Comparison of ENCODE assay signal across 11 mouse cellular contexts in genomic region chr8:126482348-126482720, GRCm38 (mm10).
"Had no signal": no experiment of that assay in that cellular context is flagged by ENCODE, and none has a peak within 500 bp of the region (broad histone marks: within the 10 kb centered on the region; RNA-seq: fewer than 3 reads in every experiment).

No protein-coding gene starts in this region.

- H3K4me3 ChIP-seq: gastrocnemius, adult 2 months; heart, adult 2 months; hindbrain, embryonic 10.5 days; hindbrain, embryonic 12.5 days; layer of hippocampus, adult 2 months; left cerebral cortex, adult 2 months; liver, embryonic 13.5 days; liver, embryonic 15.5 days had no signal

- H3K27ac ChIP-seq: gastrocnemius, adult 2 months; heart, adult 2 months; hindbrain, embryonic 12.5 days; hindbrain, embryonic 14.5 days; layer of hippocampus, adult 2 months; left cerebral cortex, adult 2 months; liver, embryonic 13.5 days; liver, embryonic 15.5 days had no signal

- H3K4me2 ChIP-seq: heart, embryonic 11.5 days; hindbrain, embryonic 12.5 days; hindbrain, embryonic 14.5 days; liver, embryonic 11.5 days; liver, embryonic 13.5 days; liver, embryonic 15.5 days had no signal

- H3K9ac ChIP-seq: hindbrain, embryonic 12.5 days; hindbrain, embryonic 14.5 days; liver, embryonic 13.5 days; liver, embryonic 15.5 days had no signal

- H3K4me1 ChIP-seq: hindbrain, embryonic 10.5 days; hindbrain, embryonic 12.5 days had no signal

- H3K9me3 ChIP-seq: hindbrain, embryonic 10.5 days; hindbrain, embryonic 12.5 days; liver, embryonic 13.5 days; liver, embryonic 15.5 days had no signal

- H3K36me3 ChIP-seq: hindbrain, embryonic 10.5 days; hindbrain, embryonic 12.5 days; liver, embryonic 13.5 days; liver, embryonic 15.5 days had no signal
